Mouse (Mus musculus) midbrain, embryonic 16.5 days (tissue): ENCODE measurements around the gene Kcne1l. TPM values are rescaled to one million over a fixed set of nuclear protein-coding genes. Genes with fewer than 3 reads are reported as not detected.

Source experiments
- ATAC-seq: fragments of 200-750 bp; cut with Nextera tagmentation; 2 replicates; pipeline ENCODE4 v1.8.0; 2017; ENCODE audit warnings: moderate TSS enrichment
- H3K27ac ChIP-seq: fragments of 300-500 bp; sonication (generic); 2 replicates; pipeline ENCODE4 v1.5.1; 2014; ENCODE audit warnings: mild to moderate bottlenecking, low read length, mixed read lengths
- H3K27me3 ChIP-seq: fragments of 300-500 bp; sonication (generic); 2 replicates; pipeline ENCODE4 v1.6.1; 2014; ENCODE audit warnings: low read depth, low read length, mixed read lengths; ENCODE audit not compliant: control insufficient read depth, insufficient read depth
- H3K36me3 ChIP-seq: fragments of 300-500 bp; sonication (generic); 2 replicates; pipeline ENCODE4 v1.6.1; 2014; ENCODE audit warnings: mild to moderate bottlenecking, low read length, moderate library complexity, mixed read lengths; ENCODE audit not compliant: control insufficient read depth, insufficient read depth
- H3K4me1 ChIP-seq: fragments of 300-500 bp; sonication (generic); 2 replicates; pipeline ENCODE4 v1.6.1; 2014; ENCODE audit warnings: mild to moderate bottlenecking, low read length, mixed read lengths; ENCODE audit not compliant: control insufficient read depth, insufficient read depth
- H3K4me2 ChIP-seq: fragments of 300-500 bp; sonication (generic); 2 replicates; pipeline ENCODE4 v1.6.1; 2014; ENCODE audit warnings: mild to moderate bottlenecking, low read length, mixed read lengths
- H3K4me3 ChIP-seq: fragments of 300-500 bp; sonication (generic); 2 replicates; pipeline ENCODE4 v1.5.1; 2014; ENCODE audit warnings: low read depth, mild to moderate bottlenecking, low read length, moderate library complexity, mixed read lengths
- H3K9ac ChIP-seq: fragments of 300-500 bp; sonication (generic); 2 replicates; pipeline ENCODE4 v1.6.1; 2014; ENCODE audit warnings: low read depth, low read length, mixed read lengths
- H3K9me3 ChIP-seq: fragments of 300-500 bp; sonication (generic); replicated peaks from 2 replicates; pipeline ENCODE4 v1.6.1; 2014; ENCODE audit warnings: mild to moderate bottlenecking, low read length, mixed read lengths; ENCODE audit not compliant: control insufficient read depth, poor library complexity, severe bottlenecking
- WGBS: fragments of 180-500 bp; shearing (Covaris S2); extraction: QIAGEN DNeasy Blood & Tissue Kit; methylation state at CpG from one replicate; pipeline ENCODE4 v1.1.7; 2014; 5-methylcytosine and 5-hydroxymethylcytosine counted together
- polyA plus RNA-seq: library from polyadenylated mRNA; unstranded; fragments of >200 nt; fragmentation: Nextera tagmentation; extraction: Ambion mirVana; gene quantifications from 2 replicates; pipeline ENCODE4 v1.2.1, GENCODE M21; 2015

The Kcne1l gene
- polyA plus RNA-seq, 1 experiment from 2014 or later = 31.3 TPM

DNA sequence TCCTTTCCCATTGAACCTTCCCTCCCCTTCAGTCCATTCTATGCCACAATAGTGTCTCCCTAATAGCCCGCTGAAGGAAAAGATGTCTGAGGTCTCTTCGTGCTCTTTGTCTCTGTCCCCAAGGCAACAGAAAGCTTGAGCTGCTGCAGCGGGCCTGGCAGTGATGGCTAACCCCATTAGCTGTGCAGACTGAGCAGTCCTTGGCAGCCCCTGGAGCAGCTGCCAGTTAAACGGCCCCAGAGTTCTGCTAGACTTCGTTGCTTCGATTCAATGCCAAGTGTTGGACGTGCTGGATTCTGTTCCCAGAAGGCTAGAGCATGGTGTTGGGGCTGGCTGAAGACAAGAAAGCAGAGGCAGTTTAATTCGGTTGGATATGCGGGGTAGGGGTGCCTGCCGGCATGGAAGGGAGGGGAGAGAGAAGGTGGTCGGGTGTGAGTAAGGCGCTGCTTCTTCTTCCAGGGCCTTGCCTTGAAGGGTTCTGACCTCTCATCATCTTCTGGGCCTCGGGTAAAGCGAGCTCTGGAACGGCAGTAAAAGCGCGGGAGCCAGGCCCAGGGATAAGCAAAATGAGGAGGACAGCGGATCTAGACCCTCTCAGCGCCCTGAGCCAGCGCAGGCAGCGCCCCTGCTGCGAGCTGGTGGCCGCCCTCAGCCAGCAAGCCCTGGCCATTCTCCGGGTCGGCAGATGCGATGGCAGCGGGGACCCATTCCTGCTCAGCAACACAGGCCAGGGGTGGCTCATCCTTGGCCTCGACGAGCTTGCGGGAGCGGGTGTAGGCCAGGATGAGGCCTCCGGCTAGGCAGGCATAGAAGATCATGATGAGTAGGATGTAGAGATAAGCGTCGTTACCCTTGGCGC is 855 bp downstream of the Kcne1l start:
- peak overlapping the region; percentile 47 for H3K4me2 ChIP-seq
- no peaks in the 10 kb centered on the region for H3K4me1 ChIP-seq
- H3K4me3 ChIP-seq = peak overlapping the region; percentile 14
- 0 out of 2 replicates have a peak overlapping the region, but pooled peaks have one; percentile 17 for H3K27ac ChIP-seq
- ATAC-seq = peak; percentile 89
- H3K9me3 ChIP-seq = no peaks in the 10 kb centered on the region
- 28% methylated on average over 32 of the region's 35 CpGs for WGBS
- peak overlapping the region; percentile 15; the same call in 1 of the 2 replicates for H3K9ac ChIP-seq
- H3K36me3 ChIP-seq = no peaks in the 10 kb centered on the region
- no peaks in the 10 kb centered on the region; the same call in none of the 2 replicates for H3K27me3 ChIP-seq

GRCm38 (mm10) chrX:142304592-142304991 is 1.5 kb downstream of the Kcne1l start:
- H3K27me3 ChIP-seq = no peaks in the 10 kb centered on the region; the same call in 1 of the 2 replicates

DNA sequence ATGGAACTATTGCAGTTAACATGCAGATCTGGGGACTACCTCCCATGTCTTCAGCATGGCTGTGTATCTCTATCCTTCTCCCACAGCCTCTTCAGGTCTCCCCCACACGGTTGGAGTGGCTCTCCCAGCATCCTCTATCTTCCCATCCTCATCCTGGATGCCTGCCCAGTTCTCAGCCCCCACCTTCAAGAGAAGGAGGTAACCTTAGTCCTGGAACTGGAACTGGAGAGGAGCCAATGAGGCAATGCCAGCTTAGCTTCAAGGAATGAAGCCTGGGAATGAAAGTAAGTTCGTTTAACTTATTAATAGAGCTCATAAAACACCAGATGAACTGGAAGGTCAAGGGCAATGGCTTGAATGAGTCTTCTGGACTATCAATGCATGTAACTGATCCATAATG is 2.6 kb downstream of the Kcne1l start:
- Histone ChIP-seq H3K9ac (no peak overlapping the region), H3K27me3 (no peaks in the 10 kb centered on the region; the same call in 1 of the 2 replicates), H3K27ac (no peak overlapping the region), H3K9me3 (no peaks in the 10 kb centered on the region), H3K36me3 (no peaks in the 10 kb centered on the region), H3K4me2 (no peak overlapping the region), H3K4me1 (no peaks in the 10 kb centered on the region), H3K4me3 (no peak overlapping the region)
- no peak for ATAC-seq
- 54% methylated on average over 2 of the region's 2 CpGs for WGBS

More at GRCm38 (mm10) chrX:142304592-142304991, 1.5 kb downstream of the Kcne1l start:
- no peaks in the 10 kb centered on the region for H3K9me3 ChIP-seq
- ATAC-seq = no peak
- no peaks in the 10 kb centered on the region for H3K36me3 ChIP-seq
- no peak overlapping the region for H3K4me2 ChIP-seq
- no peak overlapping the region for H3K27ac ChIP-seq
- no peak overlapping the region for H3K9ac ChIP-seq
- no peaks in the 10 kb centered on the region for H3K4me1 ChIP-seq
- H3K4me3 ChIP-seq = no peak overlapping the region

GRCm38 (mm10) chrX:142285905-142286304 is 20.2 kb downstream of the Kcne1l start:
- WGBS = 57% methylated on average over 5 of the region's 5 CpGs
- no peak for ATAC-seq

GRCm38 (mm10) chrX:142276573-142276972 is 29.5 kb downstream of the Kcne1l start:
- WGBS = 64% methylated on average over 3 of the region's 3 CpGs
- Histone ChIP-seq H3K4me1 (no peaks in the 10 kb centered on the region), H3K36me3 (no peaks in the 10 kb centered on the region), H3K4me3 (no peak overlapping the region), H3K27ac (no peak overlapping the region), H3K4me2 (no peak overlapping the region), H3K9me3 (no peaks in the 10 kb centered on the region), H3K27me3 (peaks cover 4% of the 10 kb centered on the region), H3K9ac (no peak overlapping the region)
- ATAC-seq = no peak

More at GRCm38 (mm10) chrX:142285905-142286304, 20.2 kb downstream of the Kcne1l start:
- Histone ChIP-seq H3K27me3 (no peaks in the 10 kb centered on the region), H3K4me1 (no peaks in the 10 kb centered on the region), H3K27ac (no peak overlapping the region), H3K4me3 (no peak overlapping the region), H3K9ac (no peak overlapping the region), H3K4me2 (no peak overlapping the region), H3K36me3 (no peaks in the 10 kb centered on the region), H3K9me3 (no peaks in the 10 kb centered on the region)

- no peak overlapping the region for H3K9ac ChIP-seq
- no peak overlapping the region for H3K4me3 ChIP-seq
- peaks cover 4% of the 10 kb centered on the region for H3K27me3 ChIP-seq
- no peak overlapping the region for H3K4me2 ChIP-seq
- H3K4me1 ChIP-seq = no peaks in the 10 kb centered on the region
- 68% methylated on average over 3 of the region's 3 CpGs for WGBS
- no peaks in the 10 kb centered on the region for H3K36me3 ChIP-seq
- no peak overlapping the region for H3K27ac ChIP-seq
- ATAC-seq = no peak
- no peaks in the 10 kb centered on the region for H3K9me3 ChIP-seq
Measured at GRCm38 (mm10) chrX:142276031-142276430, 30.1 kb downstream of the Kcne1l start.

Other genes starting within 250 kb of the Kcne1l start
- gene Gucy2f, start 109.4 kb downstream of the Kcne1l start, polyA plus RNA-seq = 0.10 and 0.15 TPM in 2 replicates
- 18.1 and 21.6 TPM in 2 replicates for gene Nxt2, start 79.5 kb downstream of the Kcne1l start, polyA plus RNA-seq
- gene Acsl4, start 84.2 kb upstream of the Kcne1l start, polyA plus RNA-seq = 24.6 and 27.2 TPM in 2 replicates